Mouse (Mus musculus) WW6 (cell line): ENCODE measurements around the gene Prl3a1.

Experiments
- DNase-seq: peaks from one replicate; pipeline ENCODE4 v3.0.0-alpha.2; 2013; ENCODE audit warnings: low read depth, low spot score

The Prl3a1 gene

GRCm38 (mm10) chr13:27259136-27259535 is at the start of gene Prl3a1:
Gene Prl3a1, plus strand, starts transcription at chr13:27259436.
- DNase-seq, result no peak

- DNase-seq, result no peak
These were observed 17.7 kb upstream of the Prl3a1 start, which contains the start of gene Prl3b1 for GRCm38 (mm10) chr13:27241547-27241946. Gene Prl3b1, plus strand, starts transcription at chr13:27241847.

- no peak for DNase-seq
These were observed 53.3 kb downstream of the Prl3a1 start, which contains the start of gene Prl6a1 for GRCm38 (mm10) chr13:27312334-27313225. Gene Prl6a1, plus strand, starts transcription at chr13:27312627.
